In the genomic region with DNA sequence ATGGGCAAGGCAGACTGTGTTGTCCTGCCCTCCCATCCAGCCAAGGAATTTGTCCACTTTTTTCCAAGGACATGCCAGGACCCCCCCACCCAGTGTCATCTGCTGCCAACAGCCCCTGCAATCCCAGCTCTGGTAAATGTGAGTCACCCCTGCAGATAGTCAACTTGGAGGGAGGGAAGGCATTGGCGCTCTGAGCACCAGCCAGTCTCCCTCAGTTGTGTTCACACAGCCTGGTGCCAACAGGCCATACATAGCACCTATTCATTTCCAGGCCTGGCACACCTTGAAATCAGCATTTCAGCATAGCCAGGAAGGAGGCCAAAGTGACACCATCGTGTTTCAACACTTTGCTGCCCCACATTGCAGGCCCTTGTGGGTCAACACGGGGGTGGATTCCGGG, we compare ENCODE assay signal across 24 mouse cellular contexts.
DNase-seq lines count a peak whose midpoint lies in the region; ATAC-seq lines count a peak whose summit lies in the region.
"Had no signal": no experiment of that assay in that cellular context is flagged by ENCODE, and none has a peak within 500 bp of the region (broad histone marks: within the 10 kb centered on the region; RNA-seq: fewer than 3 reads in every experiment).

No protein-coding gene starts in this region.

- H3K9me3 ChIP-seq in kidney, embryonic 16.5 days (ENCODE audit: low read length): no peaks in the 10 kb centered on the region
- no peaks in the 10 kb centered on the region for H3K9me3 ChIP-seq in forebrain, embryonic 11.5 days (ENCODE audit: control insufficient read depth, low read length)
- H3K9me3 ChIP-seq: embryonic facial prominence, embryonic 12.5 days; hindbrain, embryonic 15.5 days; intestine, embryonic 15.5 days; limb, embryonic 12.5 days; lung, embryonic 15.5 days; midbrain, embryonic 12.5 days; neural tube, embryonic 12.5 days had no signal

- no peak overlapping the region for H3K4me2 ChIP-seq in kidney, embryonic 16.5 days (replicated peaks; ENCODE audit: low read depth, low read length)
- no peak overlapping the region for H3K4me2 ChIP-seq in forebrain, embryonic 11.5 days (ENCODE audit: low read depth, low read length, severe bottlenecking)
- H3K4me2 ChIP-seq: embryonic facial prominence, embryonic 12.5 days; hindbrain, embryonic 15.5 days; intestine, embryonic 15.5 days; limb, embryonic 12.5 days; lung, embryonic 15.5 days; midbrain, embryonic 12.5 days; neural tube, embryonic 12.5 days had no signal

- ATAC-seq in kidney, embryonic 16.5 days (ENCODE audit: low FRiP score, low TSS enrichment): no peak
- no peak for ATAC-seq in forebrain, embryonic 11.5 days (replicated peaks; ENCODE audit: low FRiP score)
- ATAC-seq: forebrain, embryonic 16.5 days; intestine, embryonic 15.5 days had no signal

- WGBS in kidney, embryonic 16.5 days: 89% methylated on average over 4 of the region's 4 CpGs
- 90% methylated on average over 4 of the region's 4 CpGs for WGBS in forebrain, embryonic 11.5 days

- peaks cover 15% of the 10 kb centered on the region for H3K4me1 ChIP-seq in kidney, embryonic 16.5 days (ENCODE audit: insufficient read depth, low read length)
- H3K4me1 ChIP-seq in forebrain, embryonic 11.5 days (replicated peaks; ENCODE audit: control insufficient read depth, insufficient read depth, low read length): no peaks in the 10 kb centered on the region

- no peaks in the 10 kb centered on the region for H3K36me3 ChIP-seq in kidney, embryonic 16.5 days (ENCODE audit: insufficient read depth, low read length)
- no peaks in the 10 kb centered on the region for H3K36me3 ChIP-seq in forebrain, embryonic 11.5 days (ENCODE audit: control insufficient read depth, insufficient read depth, low read length)
- H3K36me3 ChIP-seq: embryonic facial prominence, embryonic 12.5 days; hindbrain, embryonic 15.5 days; intestine, embryonic 15.5 days; limb, embryonic 12.5 days; lung, embryonic 15.5 days; midbrain, embryonic 12.5 days; neural tube, embryonic 12.5 days had no signal

- no peak overlapping the region for H3K9ac ChIP-seq in kidney, embryonic 16.5 days (replicated peaks; ENCODE audit: low read length)
- no peak overlapping the region for H3K9ac ChIP-seq in forebrain, embryonic 11.5 days (ENCODE audit: low read length)
- H3K9ac ChIP-seq: embryonic facial prominence, embryonic 12.5 days; hindbrain, embryonic 15.5 days; intestine, embryonic 15.5 days; limb, embryonic 12.5 days; liver, embryonic 14.5 days; lung, embryonic 15.5 days; midbrain, embryonic 12.5 days; neural tube, embryonic 12.5 days had no signal

- intact Hi-C loops in heart, postnatal 14 days (cut with DNase I): no loop called here

- no peaks in the 10 kb centered on the region for H3K27me3 ChIP-seq in kidney, embryonic 16.5 days (ENCODE audit: insufficient read depth, low read length)
- H3K27me3 ChIP-seq in forebrain, embryonic 11.5 days (ENCODE audit: control insufficient read depth, insufficient read depth, low read length): no peaks in the 10 kb centered on the region
- H3K27me3 ChIP-seq: embryonic facial prominence, embryonic 12.5 days; hindbrain, embryonic 15.5 days; intestine, embryonic 15.5 days; limb, embryonic 12.5 days; lung, embryonic 15.5 days; midbrain, embryonic 12.5 days; neural tube, embryonic 12.5 days had no signal

- no peak overlapping the region for H3K4me3 ChIP-seq in kidney, embryonic 16.5 days (ENCODE audit: low read length)
- no peak overlapping the region for H3K4me3 ChIP-seq in forebrain, embryonic 11.5 days (ENCODE audit: low read depth, low read length)
- H3K4me3 ChIP-seq: embryonic facial prominence, embryonic 12.5 days; erythroblast, embryonic 14.5 days; hindbrain, embryonic 15.5 days; intestine, embryonic 15.5 days; limb, embryonic 12.5 days; lung, embryonic 15.5 days; midbrain, embryonic 12.5 days; neural tube, embryonic 12.5 days had no signal

- peak; percentile 96 for DNase-seq in heart, adult 11 months
- DNase-seq in heart, postnatal 14 days: no peak
- peak; percentile 59 for DNase-seq in Muller cell, postnatal 12 days (ENCODE audit: inconsistent ontology term)
- peak; percentile 31 for DNase-seq in adrenal gland, adult 8-10 months
- DNase-seq in fat pad, adult 2 months (ENCODE audit: extremely low read depth, low read depth, low spot score): peak; percentile 70
- no peak for DNase-seq in thymus, postnatal 10 days (ENCODE audit: low spot score in 2 of 2)
- no peak for DNase-seq in forebrain, embryonic 11.5 days (ENCODE audit: low spot score)
- DNase-seq: gastrocnemius, postnatal 36 days; kidney, adult 9 months; kidney, postnatal 4 days; layer of hippocampus, adult 9-11 months; thymus, postnatal 4 days had no signal

- H3K27ac ChIP-seq in kidney, embryonic 16.5 days (ENCODE audit: low read length): no peak overlapping the region
- H3K27ac ChIP-seq in forebrain, embryonic 11.5 days (ENCODE audit: low read depth, low read length): no peak overlapping the region
- H3K27ac ChIP-seq: embryonic facial prominence, embryonic 12.5 days; hindbrain, embryonic 15.5 days; intestine, embryonic 15.5 days; limb, embryonic 12.5 days; liver, embryonic 14.5 days; lung, embryonic 15.5 days; macrophage; midbrain, embryonic 12.5 days; neural tube, embryonic 12.5 days had no signal

Comparison
In these comparisons a context has a peak if more than half of its experiments do, and no peak if none do; other contexts are left out.
1. DNase-seq: peak in heart, adult 11 months (single experiment), Muller cell, postnatal 12 days (single experiment), adrenal gland, adult 8-10 months (single experiment) and fat pad, adult 2 months (single experiment); none in heart, postnatal 14 days (0 of 2), thymus, postnatal 10 days (0 of 2) and forebrain, embryonic 11.5 days (single experiment).